Mouse (Mus musculus) lung, adult 18-20 months (tissue): ENCODE data around the gene Vmn2r57.
"Not testable (repeated sequence)": the region's sequence is repeated elsewhere in the genome, so short reads cannot be mapped to it uniquely, and the experiment has no call there.

Source experiments
- DNase-seq, 2 experiments: peaks; one replicate each; pipeline ENCODE4 v3.0.0; 2022; ENCODE audit warnings: mixed read lengths in 2 of 2

Vmn2r57 gene

GRCm38 (mm10) chr7:41448596-41448995 lies at the start of gene Vmn2r57:
TSS of gene Vmn2r57 (minus strand) at chr7:41448696.
- DNase-seq, result not testable (repeated sequence)

GRCm38 (mm10) chr7:41497871-41498270 lies 49.4 kb upstream of the Vmn2r57 start:
- no peak for DNase-seq

- DNase-seq, result no peak
These were observed 3.4 kb upstream of the Vmn2r57 start for GRCm38 (mm10) chr7:41451864-41452263.

GRCm38 (mm10) chr7:41394130-41394529 lies 54.4 kb downstream of the Vmn2r57 start:
- no peak for DNase-seq

GRCm38 (mm10) chr7:41393048-41393971 lies 55.2 kb downstream of the Vmn2r57 start, which contains the start of gene AI987944:
TSS of gene AI987944 (minus strand) at chr7:41393379.
- peak; percentile 87 to 90 for DNase-seq
